Mouse (Mus musculus): ENCODE data around the gene Golga4. TPM values are rescaled to one million over a fixed set of nuclear protein-coding genes. Genes with fewer than 3 reads are reported as not detected.

Gene Golga4
- polyA plus RNA-seq (2015; fragmentation: Nextera tagmentation; extraction: Ambion mirVana): 28.5 and 31.2 TPM in 2 replicates

DNA sequence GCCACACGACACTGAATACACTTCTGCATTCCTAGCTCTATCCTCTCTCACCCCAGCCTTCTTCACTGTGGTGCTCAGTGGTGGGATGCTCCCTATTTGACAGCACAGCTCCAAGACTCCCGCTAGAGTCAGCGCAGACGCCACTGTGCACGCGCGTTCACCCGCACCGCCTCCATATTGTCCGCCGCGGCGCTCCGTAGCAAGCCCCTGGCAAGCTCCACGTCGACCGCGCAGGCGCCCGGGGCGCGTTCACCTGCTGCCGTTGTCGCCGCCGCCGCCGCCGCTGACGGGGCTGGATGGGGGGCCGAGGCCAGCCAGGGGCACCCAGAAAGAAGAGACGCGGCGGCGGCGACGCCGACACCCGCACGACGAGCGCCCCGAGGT lies at the start of gene Golga4:
TSS of gene Golga4 (plus strand) at position 248 of the 384 bp plus-strand sequence.

GRCm38 (mm10) chr9:118477961-118478360 lies 28.1 kb upstream of the Golga4 start, which contains the start of gene Eomes:
Eomes (plus strand) TSS chr9:118478212.

DNA sequence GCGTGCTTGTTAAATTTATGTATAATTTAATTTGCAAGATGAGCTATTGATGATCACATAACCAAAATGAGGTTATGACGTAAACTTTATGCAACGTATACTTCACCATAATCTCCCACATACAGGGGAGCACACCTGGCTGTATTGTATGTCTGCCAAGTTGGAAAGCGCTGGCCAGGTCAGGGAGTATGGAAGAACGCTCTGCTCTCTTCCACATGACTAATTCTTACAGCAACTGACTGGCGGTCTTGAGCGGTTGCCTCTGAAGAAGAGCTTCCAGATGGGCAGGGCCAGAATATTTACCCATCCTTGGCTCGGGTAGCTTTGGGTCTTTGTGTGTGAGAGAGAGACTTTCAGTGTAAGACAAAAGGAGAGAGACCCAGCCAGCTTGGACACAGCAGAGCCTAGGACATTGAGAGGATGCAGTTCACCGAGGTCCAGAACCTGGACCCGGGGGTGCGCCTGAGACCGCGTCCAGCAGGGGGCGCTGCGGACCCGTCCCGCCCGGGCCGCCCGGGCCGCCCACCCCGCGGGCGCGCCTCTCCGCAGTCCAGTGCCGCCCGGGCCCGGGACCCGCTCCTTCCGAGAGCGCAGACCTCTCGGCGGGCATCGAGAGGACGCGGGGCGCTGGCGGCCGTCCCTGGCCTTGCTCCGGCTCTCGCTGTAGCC lies 100.2 kb downstream of the Golga4 start, which contains the start of gene Itga9:
TSS of gene Itga9 (plus strand) at position 543 of the 669 bp plus-strand sequence.

Other genes with a start within 250 kb of the Golga4 start
- 0.05 TPM in 1 of 2 replicates, not detected in the other for gene Eomes, start 28.1 kb upstream of the Golga4 start, polyA plus RNA-seq (2015; fragmentation: Nextera tagmentation; extraction: Ambion mirVana)
- gene Itga9, start 100.4 kb downstream of the Golga4 start, polyA plus RNA-seq (2015; fragmentation: Nextera tagmentation; extraction: Ambion mirVana): 3.7 and 3.8 TPM in 2 replicates

Data from neural tube, postnatal 0 days (tissue).